Mouse (Mus musculus) liver, postnatal 0 days (tissue): ENCODE measurements around the gene Ankrd26. TPM values are rescaled to one million over a fixed set of nuclear protein-coding genes. Genes with fewer than 3 reads are reported as not detected.
A peak's percentile ranks its signal among the peaks of the same experiment; 100 is the strongest.
"Not testable (repeated sequence)": the region's sequence is repeated elsewhere in the genome, so short reads cannot be mapped to it uniquely, and the experiment has no call there.

ENCODE experiments used
- ATAC-seq: fragments of 200-750 bp; cut with Nextera tagmentation; 2 replicates; pipeline ENCODE4 v1.8.0; 2017; ENCODE audit warnings: mild to moderate bottlenecking, moderate library complexity
- DNase-seq: peaks from one replicate; pipeline ENCODE4 v3.0.0-alpha.2; 2016
- H3K27ac ChIP-seq: fragments of 300-500 bp; sonication (generic); 2 replicates; pipeline ENCODE4 v1.5.1; 2014; ENCODE audit warnings: antibody characterized with exemption, moderate library complexity, mild to moderate bottlenecking, low read depth
- H3K27me3 ChIP-seq: fragments of 300-500 bp; sonication (generic); 2 replicates; pipeline ENCODE4 v1.6.1; 2014; ENCODE audit warnings: low read length, control low read depth, mixed read lengths; ENCODE audit not compliant: insufficient read depth
- H3K36me3 ChIP-seq: fragments of 300-500 bp; sonication (generic); replicated peaks from 2 replicates; pipeline ENCODE4 v1.6.1; 2014; ENCODE audit warnings: mild to moderate bottlenecking, control low read depth, low read length, moderate library complexity, mixed read lengths; ENCODE audit not compliant: insufficient read depth
- H3K4me1 ChIP-seq: fragments of 300-500 bp; sonication (generic); 2 replicates; pipeline ENCODE4 v1.6.1; 2014; ENCODE audit warnings: antibody characterized with exemption, mild to moderate bottlenecking, control low read depth; ENCODE audit not compliant: insufficient read depth
- H3K4me2 ChIP-seq: fragments of 300-500 bp; sonication (generic); 2 replicates; pipeline ENCODE4 v1.6.1; 2014; ENCODE audit warnings: low read depth, mild to moderate bottlenecking, low read length, moderate library complexity, mixed read lengths
- H3K4me3 ChIP-seq: fragments of 300-500 bp; sonication (generic); 2 replicates; pipeline ENCODE4 v1.5.1; 2014; ENCODE audit warnings: low read depth, low read length
- H3K9ac ChIP-seq: fragments of 300-500 bp; sonication (generic); replicated peaks from 2 replicates; pipeline ENCODE4 v1.6.1; 2014; ENCODE audit warnings: mild to moderate bottlenecking, moderate library complexity
- H3K9me3 ChIP-seq: fragments of 300-500 bp; sonication (generic); 2 replicates; pipeline ENCODE4 v1.6.1; 2016; ENCODE audit warnings: mild to moderate bottlenecking, control low read depth, low read length, mixed read lengths
- CTCF ChIP-seq: sonication (generic); IDR thresholded peaks from 2 replicates; pipeline ENCODE4 v1.5.1; 2016; ENCODE audit warnings: antibody characterized with exemption, low read depth
- EP300 ChIP-seq: IDR thresholded peaks from 2 replicates; pipeline ENCODE4 v1.6.1; 2016; ENCODE audit warnings: antibody characterized with exemption, low read depth, mild to moderate bottlenecking
- WGBS: fragments of 180-500 bp; shearing (Covaris S2); extraction: QIAGEN DNeasy Blood & Tissue Kit; methylation state at CpG from one replicate; pipeline ENCODE4 v1.1.7; 2014; ENCODE audit not compliant: insufficient replicate concordance; 5-methylcytosine and 5-hydroxymethylcytosine counted together
- polyA plus RNA-seq: library from polyadenylated mRNA; unstranded; fragments of >200 nt; fragmentation: Nextera tagmentation; extraction: Ambion mirVana; gene quantifications from 2 replicates; pipeline ENCODE4 v1.2.1, GENCODE M21; 2015

The Ankrd26 gene
- polyA plus RNA-seq, 1 experiment from 2014 or later: 3.8 TPM

- 30% methylated on average over 10 of the region's 10 CpGs for WGBS
- ATAC-seq (no peak), DNase-seq (no peak)
- Histone ChIP-seq H3K4me1 (peaks cover 8% of the 10 kb centered on the region; the same call in 1 of the 2 replicates), H3K36me3 (no peaks in the 10 kb centered on the region), H3K9ac (no peak overlapping the region), H3K27ac (no peak overlapping the region), H3K9me3 (no peaks in the 10 kb centered on the region), H3K4me2 (peak overlapping the region; percentile 76), H3K27me3 (peaks cover 31% of the 10 kb centered on the region), H3K4me3 (peak overlapping the region; percentile 46)
- no peak for TF ChIP-seq CTCF
- no peak for TF ChIP-seq EP300
Measured at GRCm38 (mm10) chr6:118594070-118594469, 32.0 kb upstream of the Ankrd26 start.

DNA sequence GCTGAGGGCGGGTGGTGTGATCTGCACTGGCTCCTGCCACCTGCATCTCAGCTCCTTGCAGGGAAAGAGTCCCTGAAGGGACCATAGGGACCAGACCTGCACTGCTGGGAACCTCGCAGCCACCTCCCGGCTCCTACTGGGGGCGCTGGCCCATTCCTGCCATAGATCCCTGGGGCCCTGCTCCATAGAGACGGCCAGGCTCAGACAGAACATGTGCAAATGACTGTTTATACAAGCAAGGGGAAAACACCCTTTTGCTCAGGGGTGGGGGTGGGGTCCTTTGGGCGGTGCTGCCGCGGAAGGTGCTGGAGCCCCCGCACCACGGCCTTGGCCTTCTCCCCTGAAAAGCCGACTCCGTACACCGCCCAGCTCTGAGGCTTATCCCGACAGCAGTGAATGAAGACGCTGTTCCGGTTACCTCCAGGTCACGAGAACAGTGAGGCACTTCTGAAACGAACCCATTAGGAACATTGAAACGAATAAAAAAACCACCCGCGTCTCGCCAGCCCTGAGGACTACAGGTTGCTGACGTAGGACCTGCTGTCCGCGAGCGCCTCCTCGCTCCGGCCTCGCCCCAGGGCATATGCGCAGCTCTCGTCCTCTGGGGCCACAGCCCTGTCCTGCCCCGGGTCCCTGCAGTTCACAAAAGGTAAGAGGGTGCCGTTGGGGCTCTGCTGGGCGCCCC lies 31.5 kb upstream of the Ankrd26 start:
- H3K9ac ChIP-seq: peak overlapping the region; percentile 35; the same call in 1 of the 2 replicates
- peak; percentile 68 for ATAC-seq
- peak; percentile 36 for DNase-seq

GRCm38 (mm10) chr6:118592662-118593376 lies 30.8 kb upstream of the Ankrd26 start:
- Histone ChIP-seq H3K9me3 (no peaks in the 10 kb centered on the region), H3K9ac (no peak overlapping the region), H3K36me3 (no peaks in the 10 kb centered on the region), H3K4me1 (peaks cover 8% of the 10 kb centered on the region; the same call in 1 of the 2 replicates), H3K27me3 (peaks cover 31% of the 10 kb centered on the region), H3K4me3 (peak overlapping the region; percentile 46), H3K4me2 (peak overlapping the region; percentile 76), H3K27ac (no peak overlapping the region)
- ATAC-seq: no peak
- TF ChIP-seq CTCF (no peak), EP300 (no peak)
- 23% methylated on average over 21 of the region's 21 CpGs for whole genome bisulfite sequencing
- no peak for DNase-seq

More for the DNA sequence above, 31.5 kb upstream of the Ankrd26 start:
- peaks cover 31% of the 10 kb centered on the region for H3K27me3 ChIP-seq
- H3K4me1 ChIP-seq: peaks cover 8% of the 10 kb centered on the region; the same call in 1 of the 2 replicates
- peak overlapping the region; percentile 46 for H3K4me3 ChIP-seq
- WGBS: 2% methylated on average over 34 of the region's 34 CpGs
- peak overlapping the region; percentile 76 for H3K4me2 ChIP-seq
- H3K9me3 ChIP-seq: no peaks in the 10 kb centered on the region
- H3K27ac ChIP-seq: no peak overlapping the region
- no peaks in the 10 kb centered on the region for H3K36me3 ChIP-seq
- TF ChIP-seq EP300 (no peak), CTCF (peak; percentile 31)

- H3K27ac ChIP-seq, DNase-seq, H3K4me3 ChIP-seq, H3K9ac ChIP-seq, H3K9me3 ChIP-seq, H3K27me3 ChIP-seq, ATAC-seq, H3K4me1 ChIP-seq, H3K36me3 ChIP-seq, H3K4me2 ChIP-seq: not testable (repeated sequence)
- 73% methylated on average over 4 of the region's 4 CpGs for WGBS
Measured at GRCm38 (mm10) chr6:118578741-118579140, 16.7 kb upstream of the Ankrd26 start.

DNA sequence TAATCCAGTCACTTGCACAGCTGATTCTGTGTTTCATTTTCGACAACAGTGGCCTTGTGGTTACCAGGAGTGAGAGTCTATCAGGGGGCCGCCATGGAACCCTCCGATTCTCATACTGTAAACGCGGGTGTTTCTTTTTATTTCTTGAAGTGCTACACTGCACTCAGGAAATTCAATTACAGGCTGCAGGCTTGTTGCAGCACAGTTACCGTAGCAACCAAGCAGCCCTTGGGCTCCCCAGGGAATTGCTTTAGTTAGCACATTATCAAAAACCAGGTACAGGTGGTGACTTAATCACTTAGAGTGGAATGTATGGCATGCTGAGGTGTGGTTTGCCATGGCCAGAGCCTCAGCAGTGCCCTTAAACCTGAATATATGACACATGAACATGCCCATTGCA lies 12.3 kb upstream of the Ankrd26 start:
- Histone ChIP-seq H3K4me3 (no peak overlapping the region), H3K9me3 (no peaks in the 10 kb centered on the region), H3K4me2 (no peak overlapping the region), H3K9ac (no peak overlapping the region), H3K4me1 (no peaks in the 10 kb centered on the region), H3K27me3 (no peaks in the 10 kb centered on the region), H3K36me3 (no peaks in the 10 kb centered on the region), H3K27ac (no peak overlapping the region)
- WGBS: 75% methylated on average over 6 of the region's 6 CpGs
- no peak for ATAC-seq
- no peak for DNase-seq
- no peak for TF ChIP-seq EP300
- TF ChIP-seq CTCF: no peak

GRCm38 (mm10) chr6:118567816-118568215 lies 5.8 kb upstream of the Ankrd26 start:
- WGBS: 92% methylated on average over 3 of the region's 3 CpGs
- Histone ChIP-seq H3K27ac (no peak overlapping the region), H3K4me3 (no peak overlapping the region), H3K9ac (no peak overlapping the region), H3K4me2 (no peak overlapping the region), H3K9me3 (no peaks in the 10 kb centered on the region), H3K4me1 (peaks cover 4% of the 10 kb centered on the region), H3K36me3 (no peaks in the 10 kb centered on the region), H3K27me3 (no peaks in the 10 kb centered on the region)
- DNase-seq: no peak
- no peak for ATAC-seq
- TF ChIP-seq EP300 (no peak), CTCF (no peak)
